ENCODE assay signal across 12 mouse cellular contexts in the genomic region with DNA sequence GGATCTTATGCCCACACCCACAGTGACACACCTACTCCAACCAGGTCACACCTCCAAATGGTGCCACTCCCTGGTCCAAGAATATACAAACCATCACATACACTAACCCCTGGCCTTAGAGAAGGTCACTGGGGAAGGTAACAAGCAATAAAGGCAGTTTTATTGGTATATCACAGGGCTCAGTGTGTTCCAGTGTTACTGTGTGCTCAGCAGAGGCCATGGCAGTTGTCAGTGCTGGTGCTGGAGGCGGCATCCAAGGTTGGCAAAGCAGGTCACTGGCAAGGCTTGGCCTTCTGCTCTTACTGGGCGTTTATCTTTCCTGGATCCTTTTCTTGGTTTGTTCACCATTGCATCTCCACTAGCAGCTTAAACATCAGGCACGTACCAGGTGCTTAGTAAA.
"Had no signal": no experiment of that assay in that cellular context is flagged by ENCODE, and none has a peak within 500 bp of the region (broad histone marks: within the 10 kb centered on the region; RNA-seq: fewer than 3 reads in every experiment).

No protein-coding gene starts in this region.

- H3K4me2 ChIP-seq: limb, embryonic 12.5 days; neural tube, embryonic 15.5 days had no signal

- H3K27ac ChIP-seq: liver, embryonic 14.5 days had no signal

- H3K27me3 ChIP-seq: limb, embryonic 12.5 days; neural tube, embryonic 15.5 days had no signal

- DNase-seq: kidney, adult 9 months; kidney, postnatal 36 days; liver; lung, adult 2 months; lung, postnatal 36 days; midbrain, embryonic 14.5 days; thymus, adult 18-20 months; thymus, postnatal 14 days had no signal

- H3K9me3 ChIP-seq: limb, embryonic 12.5 days; neural tube, embryonic 15.5 days had no signal

- H3K4me3 ChIP-seq: limb, embryonic 12.5 days; myocyte; neural tube, embryonic 15.5 days had no signal

- H3K9ac ChIP-seq: limb, embryonic 12.5 days; liver, embryonic 14.5 days; neural tube, embryonic 15.5 days had no signal
